Mouse (Mus musculus) hindbrain, embryonic 10.5 days (tissue): ENCODE measurements around the gene Pou2f2. TPM values are rescaled to one million over a fixed set of nuclear protein-coding genes. Genes with fewer than 3 reads are reported as not detected.
"Not testable (repeated sequence)": the region's sequence is repeated elsewhere in the genome, so short reads cannot be mapped to it uniquely, and the experiment has no call there.

Experiments
- DNase-seq: peaks from one replicate; pipeline ENCODE4 v3.0.0-alpha.2; 2017; ENCODE audit warnings: low spot score
- H3K27ac ChIP-seq: fragments of 300-500 bp; sonication (generic); 2 replicates; pipeline ENCODE4 v1.5.1; 2016; ENCODE audit warnings: mild to moderate bottlenecking, moderate library complexity
- H3K27me3 ChIP-seq: fragments of 300-500 bp; sonication (generic); 2 replicates; pipeline ENCODE4 v1.6.1; 2016; ENCODE audit warnings: mild to moderate bottlenecking; ENCODE audit not compliant: poor library complexity, insufficient read depth, severe bottlenecking
- H3K36me3 ChIP-seq: fragments of 300-500 bp; sonication (generic); 2 replicates; pipeline ENCODE4 v1.6.1; 2016; ENCODE audit warnings: mild to moderate bottlenecking, moderate library complexity
- H3K4me1 ChIP-seq: fragments of 300-500 bp; sonication (generic); replicated peaks from 2 replicates; pipeline ENCODE4 v1.6.1; 2016; ENCODE audit warnings: mild to moderate bottlenecking
- H3K4me3 ChIP-seq: fragments of 300-500 bp; sonication (generic); 2 replicates; pipeline ENCODE4 v1.5.1; 2016; ENCODE audit warnings: mild to moderate bottlenecking, moderate library complexity
- H3K9me3 ChIP-seq: fragments of 300-500 bp; sonication (generic); 2 replicates; pipeline ENCODE4 v1.6.1; 2016; ENCODE audit warnings: mild to moderate bottlenecking, moderate library complexity
- WGBS: fragments of 180-500 bp; shearing (Covaris S2); methylation state at CpG from one replicate; pipeline ENCODE4 v1.1.7; 2016; 5-methylcytosine and 5-hydroxymethylcytosine counted together
- polyA plus RNA-seq: library from polyadenylated mRNA; unstranded; fragments of >200 nt; fragmentation: Nextera tagmentation; extraction: Ambion mirVana; gene quantifications from 2 replicates; pipeline ENCODE4 v1.2.1, GENCODE M21; 2016

The Pou2f2 gene
- polyA plus RNA-seq, 1 experiment from 2014 or later: 41.0 TPM

DNA sequence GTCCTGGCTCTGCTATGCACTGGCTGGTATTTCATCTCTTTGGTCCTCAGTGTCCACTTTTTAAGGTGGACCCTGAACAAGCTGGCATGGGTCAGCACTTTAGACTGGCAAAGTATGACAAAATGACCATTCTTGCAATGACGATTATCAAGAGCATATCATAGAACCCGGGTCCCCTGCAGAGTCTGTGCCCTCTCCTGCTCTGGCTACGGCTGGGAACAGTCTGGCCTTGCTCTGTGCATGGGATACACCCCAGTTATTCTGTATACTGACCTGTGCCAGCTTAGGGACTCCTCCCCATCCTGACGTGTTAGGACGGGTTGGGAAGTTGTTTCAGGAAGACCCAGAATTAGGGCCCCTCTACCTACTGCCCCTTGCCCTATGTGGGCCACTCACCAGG, 121.6 kb downstream of the Pou2f2 start:
- H3K36me3 ChIP-seq: peaks cover 98% of the 10 kb centered on the region
- no peaks in the 10 kb centered on the region for H3K4me1 ChIP-seq
- WGBS: 92% methylated on average over 5 of the region's 5 CpGs
- H3K27ac ChIP-seq: no peak overlapping the region
- DNase-seq: no peak
- no peaks in the 10 kb centered on the region for H3K27me3 ChIP-seq
- peaks cover 5% of the 10 kb centered on the region; the same call in 1 of the 2 replicates for H3K9me3 ChIP-seq
- no peak overlapping the region for H3K4me3 ChIP-seq

- Histone ChIP-seq H3K9me3 (peaks cover 5% of the 10 kb centered on the region; the same call in 1 of the 2 replicates), H3K27me3 (no peaks in the 10 kb centered on the region), H3K4me1 (no peaks in the 10 kb centered on the region), H3K4me3 (no peak overlapping the region), H3K36me3 (peaks cover 98% of the 10 kb centered on the region), H3K27ac (no peak overlapping the region)
- 84% methylated on average over 4 of the region's 4 CpGs for WGBS
- no peak for DNase-seq
These were observed 122.6 kb downstream of the Pou2f2 start for GRCm38 (mm10) chr7:25056951-25057350.

DNA sequence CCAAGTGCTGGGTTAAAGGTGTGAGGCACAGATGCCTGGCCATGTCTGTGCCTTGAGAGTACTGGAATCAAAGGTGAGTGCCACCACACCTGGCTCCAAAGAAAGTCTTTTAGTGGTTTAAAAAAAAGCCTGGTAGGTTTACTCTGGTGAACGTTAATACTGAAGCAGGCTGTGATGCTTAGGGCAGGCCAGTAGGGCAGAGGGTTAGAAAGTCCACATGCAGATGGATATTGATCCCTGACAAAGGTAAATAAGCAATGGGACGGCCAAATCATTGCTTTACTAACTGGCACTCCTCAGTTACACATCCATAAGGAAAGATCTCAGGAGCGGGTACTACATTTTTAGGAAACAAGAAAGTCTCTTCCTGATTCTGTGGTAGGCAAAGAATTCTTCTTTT, 126.9 kb downstream of the Pou2f2 start:
- H3K4me1 ChIP-seq: no peaks in the 10 kb centered on the region
- H3K9me3 ChIP-seq: peaks cover 5% of the 10 kb centered on the region; the same call in 1 of the 2 replicates
- no peak overlapping the region for H3K27ac ChIP-seq
- peaks cover 95% of the 10 kb centered on the region for H3K36me3 ChIP-seq
- no peak for DNase-seq
- H3K27me3 ChIP-seq: no peaks in the 10 kb centered on the region
- 87% methylated on average over 3 of the region's 3 CpGs for WGBS
- H3K4me3 ChIP-seq: no peak overlapping the region

GRCm38 (mm10) chr7:25049295-25049930, 130.1 kb downstream of the Pou2f2 start:
- H3K27ac ChIP-seq: no peak overlapping the region
- H3K36me3 ChIP-seq: peaks cover 95% of the 10 kb centered on the region
- no peaks in the 10 kb centered on the region for H3K4me1 ChIP-seq
- no peak overlapping the region for H3K4me3 ChIP-seq
- no peaks in the 10 kb centered on the region for H3K9me3 ChIP-seq
- H3K27me3 ChIP-seq: no peaks in the 10 kb centered on the region
- DNase-seq: no peak
- 85% methylated on average over 16 of the region's 16 CpGs for WGBS

DNA sequence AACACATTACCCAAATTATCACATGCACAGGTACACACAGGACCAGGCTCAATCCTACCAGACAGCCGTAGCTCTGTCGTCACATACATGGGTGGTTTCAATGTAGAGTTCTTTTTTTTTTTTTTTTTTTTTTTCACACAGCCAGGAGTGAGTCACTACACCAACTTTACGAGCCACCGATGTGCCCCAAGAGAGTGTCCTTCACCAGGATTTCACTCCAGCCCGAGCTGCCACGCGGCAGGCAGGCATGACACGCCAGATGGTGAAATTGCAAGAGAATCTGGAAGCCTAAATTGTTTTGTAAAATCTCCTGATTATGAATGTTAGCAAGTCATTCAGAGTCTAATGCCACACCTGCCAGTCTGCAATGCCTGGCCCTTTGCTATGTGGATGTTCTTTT, 132.2 kb downstream of the Pou2f2 start:
- WGBS: 95% methylated on average over 8 of the region's 8 CpGs
- H3K36me3 ChIP-seq: peaks cover 97% of the 10 kb centered on the region
- no peak overlapping the region for H3K27ac ChIP-seq
- no peak for DNase-seq
- no peaks in the 10 kb centered on the region for H3K27me3 ChIP-seq
- H3K4me3 ChIP-seq: no peak overlapping the region
- no peaks in the 10 kb centered on the region for H3K9me3 ChIP-seq
- H3K4me1 ChIP-seq: no peaks in the 10 kb centered on the region

DNA sequence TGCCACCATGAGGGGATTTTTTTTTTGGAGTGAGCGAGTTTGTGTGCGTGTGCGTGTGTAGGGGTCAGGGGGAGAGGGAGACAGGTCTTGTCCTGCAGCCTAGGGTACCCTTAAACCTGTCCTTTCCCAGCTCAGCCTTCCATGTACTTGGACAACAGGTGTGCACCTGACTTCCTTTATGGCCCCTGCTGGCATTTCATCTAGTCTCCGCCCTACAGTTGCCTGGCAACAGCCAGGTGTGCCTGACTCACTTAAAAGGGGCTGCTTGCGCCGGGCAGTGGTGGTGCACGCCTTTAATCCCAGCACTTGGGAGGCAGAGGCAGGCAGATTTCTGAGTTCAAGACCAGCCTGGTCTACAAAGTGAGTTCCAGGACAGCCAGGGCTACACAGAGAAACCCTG, 134.9 kb downstream of the Pou2f2 start:
- not testable (repeated sequence) for DNase-seq, H3K27ac ChIP-seq, H3K9me3 ChIP-seq, H3K4me1 ChIP-seq, H3K4me3 ChIP-seq, H3K27me3 ChIP-seq
- 93% methylated on average over 7 of the region's 7 CpGs for WGBS
- H3K36me3 ChIP-seq: peaks cover 99% of the 10 kb centered on the region

GRCm38 (mm10) chr7:25041921-25042320, 137.6 kb downstream of the Pou2f2 start:
- H3K36me3 ChIP-seq: peaks cover 100% of the 10 kb centered on the region
- WGBS: 87% methylated on average over 12 of the region's 12 CpGs

More at GRCm38 (mm10) chr7:25041921-25042320, 137.6 kb downstream of the Pou2f2 start:
- Histone ChIP-seq H3K9me3 (no peaks in the 10 kb centered on the region), H3K27ac (no peak overlapping the region), H3K4me3 (no peak overlapping the region), H3K27me3 (no peaks in the 10 kb centered on the region), H3K4me1 (no peaks in the 10 kb centered on the region)
- no peak for DNase-seq

Other genes starting within 250 kb of the Pou2f2 start
- gene Gm4881, start 235.2 kb downstream of the Pou2f2 start, polyA plus RNA-seq: 0.42 and 2.7 TPM in 2 replicates
- gene Rabac1, start 207.0 kb downstream of the Pou2f2 start, polyA plus RNA-seq: 98.4 and 126 TPM in 2 replicates
- 11.8 and 45.9 TPM in 2 replicates for gene Atp1a3, start 173.8 kb downstream of the Pou2f2 start, polyA plus RNA-seq
- 5.5 and 7.9 TPM in 2 replicates for gene Grik5, start 107.4 kb downstream of the Pou2f2 start, polyA plus RNA-seq
- gene Zfp574, start 107.2 kb downstream of the Pou2f2 start, polyA plus RNA-seq: 44.4 and 45.9 TPM in 2 replicates
- gene Dedd2, start 40.9 kb upstream of the Pou2f2 start, polyA plus RNA-seq: 10.2 and 11.2 TPM in 2 replicates
- gene Zfp526, start 41.7 kb upstream of the Pou2f2 start, polyA plus RNA-seq: 2.5 and 3.0 TPM in 2 replicates
- gene Gsk3a, start 58.1 kb upstream of the Pou2f2 start, polyA plus RNA-seq: 11.6 and 12.5 TPM in 2 replicates
- gene Erf, start 71.0 kb upstream of the Pou2f2 start, polyA plus RNA-seq: 8.0 and 8.6 TPM in 2 replicates
- gene Cic, start 88.0 kb upstream of the Pou2f2 start, polyA plus RNA-seq: 23.2 and 23.5 TPM in 2 replicates
- gene Pafah1b3, start 118.3 kb upstream of the Pou2f2 start, polyA plus RNA-seq: 271 and 384 TPM in 2 replicates
- gene Prr19, start 121.7 kb upstream of the Pou2f2 start, polyA plus RNA-seq: 1.2 and 2.1 TPM in 2 replicates
- gene Tmem145, start 126.4 kb upstream of the Pou2f2 start, polyA plus RNA-seq: 2.5 and 9.1 TPM in 2 replicates
- 16.5 and 18.2 TPM in 2 replicates for gene Megf8, start 137.4 kb upstream of the Pou2f2 start, polyA plus RNA-seq
- not detected in 2 replicates for gene Cnfn, start 190.0 kb upstream of the Pou2f2 start, polyA plus RNA-seq
- 6.0 and 8.6 TPM in 2 replicates for gene Lipe, start 219.0 kb upstream of the Pou2f2 start, polyA plus RNA-seq
- 0.45 and 0.63 TPM in 2 replicates for gene Cxcl17, start 233.2 kb upstream of the Pou2f2 start, polyA plus RNA-seq